15 mouse cellular contexts compared by ENCODE assay signal in genomic region chr7:4122076-4122768, GRCm38 (mm10). TPM values are rescaled to one million over a fixed set of nuclear protein-coding genes. Genes with fewer than 3 reads are reported as not detected.
DNase-seq lines count a peak whose midpoint lies in the region; ATAC-seq and TF ChIP-seq lines count a peak whose summit lies in the region.
"Had no signal": no experiment of that assay in that cellular context is flagged by ENCODE, and none has a peak within 500 bp of the region (broad histone marks: within the 10 kb centered on the region; RNA-seq: fewer than 3 reads in every experiment).

No protein-coding gene starts in this region.

- no peaks in the 10 kb centered on the region for H3K36me3 ChIP-seq in hindbrain, embryonic 11.5 days (ENCODE audit: control insufficient read depth, insufficient read depth, low read length)
- 0 out of 2 replicates have a peak, but pooled peaks cover 4% of the 10 kb centered on the region for H3K36me3 ChIP-seq in midbrain, postnatal 0 days (ENCODE audit: insufficient read depth, low read length)

- peak; percentile 40 for DNase-seq in cerebellum, adult 9-11 months
- peak; percentile 42 for DNase-seq in brain, embryonic 14.5 days (ENCODE audit: low read depth)
- DNase-seq in hindbrain, embryonic 11.5 days (ENCODE audit: low spot score), result no peak
- DNase-seq in midbrain, postnatal 0 days (ENCODE audit: low spot score), result no peak
- no peak for DNase-seq in kidney, adult 18-20 months
- no peak for DNase-seq in embryo, embryonic 10 days (ENCODE audit: low spot score)
- no peak for DNase-seq in layer of hippocampus, adult 11-12 months (ENCODE audit: low spot score)
- DNase-seq: adrenal gland, postnatal 10 days; B cell, adult 2 months; heart, adult 18-20 months; kidney, postnatal 36 days; lung, embryonic 14.5 days; thymus, postnatal 14 days had no signal

- peak overlapping the region; percentile 24 for H3K9ac ChIP-seq in hindbrain, embryonic 11.5 days (ENCODE audit: low read depth, low read length)
- H3K9ac ChIP-seq in midbrain, postnatal 0 days (replicated peaks; ENCODE audit: low read length, poor library complexity, severe bottlenecking), result peak overlapping the region; percentile 33; the same call in 1 of the 2 replicates
- H3K9ac ChIP-seq: lung, embryonic 14.5 days had no signal

- no peak for ATAC-seq in cerebellum, adult (ENCODE audit: insufficient number of reproducible peaks, low FRiP score, low TSS enrichment)
- no peak for ATAC-seq in hindbrain, embryonic 11.5 days (ENCODE audit: low FRiP score)
- ATAC-seq in midbrain, postnatal 0 days (ENCODE audit: low FRiP score), result no peak

- peak overlapping the region; percentile 63 for H3K4me2 ChIP-seq in hindbrain, embryonic 11.5 days (replicated peaks; ENCODE audit: low read depth, low read length)
- H3K4me2 ChIP-seq in midbrain, postnatal 0 days (ENCODE audit: low read depth, low read length, poor library complexity, severe bottlenecking), result peak overlapping the region; percentile 81
- H3K4me2 ChIP-seq: lung, embryonic 14.5 days had no signal

- TF ChIP-seq POLR2A in brain, embryonic 14.5 days (IDR thresholded peaks at IDR 0.05; ENCODE audit: borderline replicate concordance, extremely low read depth, insufficient read depth, insufficient read length, poor library complexity, severe bottlenecking), result no peak

- no peak for TF ChIP-seq CTCF in brain, embryonic 14.5 days (IDR thresholded peaks at IDR 0.05; ENCODE audit: borderline replicate concordance, extremely low read depth, insufficient read depth, insufficient read length)
- no peak for TF ChIP-seq CTCF in midbrain, postnatal 0 days (IDR thresholded peaks at IDR 0.05)

- H3K27me3 ChIP-seq in hindbrain, embryonic 11.5 days (ENCODE audit: control insufficient read depth, insufficient read depth, low read length), result no peaks in the 10 kb centered on the region
- H3K27me3 ChIP-seq in midbrain, postnatal 0 days (ENCODE audit: insufficient read depth, low read length), result no peaks in the 10 kb centered on the region

- H3K4me1 ChIP-seq in hindbrain, embryonic 11.5 days (replicated peaks; ENCODE audit: control insufficient read depth, insufficient read depth, low read length), result peaks cover 12% of the 10 kb centered on the region
- H3K4me1 ChIP-seq in midbrain, postnatal 0 days (ENCODE audit: insufficient read depth, low read length), result peaks cover 17% of the 10 kb centered on the region

- H3K4me3 ChIP-seq in hindbrain, embryonic 11.5 days (ENCODE audit: low read depth, low read length), result no peak overlapping the region
- H3K4me3 ChIP-seq in midbrain, postnatal 0 days (ENCODE audit: low read depth, low read length), result peak overlapping the region; percentile 10; the same call in 1 of the 2 replicates

- no peaks in the 10 kb centered on the region for H3K9me3 ChIP-seq in hindbrain, embryonic 11.5 days (ENCODE audit: control insufficient read depth, low read length)
- no peaks in the 10 kb centered on the region for H3K9me3 ChIP-seq in midbrain, postnatal 0 days (ENCODE audit: low read length)

- WGBS in hindbrain, embryonic 11.5 days, result 52% methylated on average over 11 of the region's 11 CpGs
- WGBS in midbrain, postnatal 0 days, result 33% methylated on average over 11 of the region's 11 CpGs

- peak overlapping the region; percentile 94 for H3K27ac ChIP-seq in hindbrain, embryonic 11.5 days (ENCODE audit: low read depth, low read length)
- H3K27ac ChIP-seq in midbrain, postnatal 0 days (ENCODE audit: low read depth, low read length), result peak overlapping the region; percentile 83

RNA-seq across cellular contexts. Expression of gene Ttyh1, which starts 3.0 kb away (rescaled TPM):
- 239 and 253 TPM in 2 replicates for polyA plus RNA-seq in brain, embryonic 14.5 days (2012; rRNA removed)
- polyA plus RNA-seq in hindbrain, embryonic 11.5 days (2014; fragmentation: Nextera tagmentation; extraction: Ambion mirVana), result 61.0 and 66.6 TPM in 2 replicates
- 433 and 742 TPM in 2 replicates for total RNA-seq in midbrain, postnatal 0 days (2014; rRNA removed)
- polyA plus RNA-seq in midbrain, postnatal 0 days (2015; fragmentation: Nextera tagmentation; extraction: Ambion mirVana), result 186 and 226 TPM in 2 replicates

RNA-seq across cellular contexts. Expression of gene Leng8, which starts 14.6 kb away (rescaled TPM):
- 501 and 507 TPM in 2 replicates for polyA plus RNA-seq in brain, embryonic 14.5 days (2012; rRNA removed)
- 45.3 and 54.4 TPM in 2 replicates for polyA plus RNA-seq in hindbrain, embryonic 11.5 days (2014; fragmentation: Nextera tagmentation; extraction: Ambion mirVana)
- 176 and 253 TPM in 2 replicates for total RNA-seq in midbrain, postnatal 0 days (2014; rRNA removed)
- polyA plus RNA-seq in midbrain, postnatal 0 days (2015; fragmentation: Nextera tagmentation; extraction: Ambion mirVana), result 52.7 and 64.1 TPM in 2 replicates

RNA-seq across cellular contexts. Expression of gene Leng9, which starts 28.0 kb away (rescaled TPM):
- 4.6 and 5.0 TPM in 2 replicates for polyA plus RNA-seq in brain, embryonic 14.5 days (2012; rRNA removed)
- 1.9 TPM in 2 replicates for polyA plus RNA-seq in hindbrain, embryonic 11.5 days (2014; fragmentation: Nextera tagmentation; extraction: Ambion mirVana)
- total RNA-seq in midbrain, postnatal 0 days (2014; rRNA removed), result 3.3 and 4.9 TPM in 2 replicates
- 4.7 and 5.3 TPM in 2 replicates for polyA plus RNA-seq in midbrain, postnatal 0 days (2015; fragmentation: Nextera tagmentation; extraction: Ambion mirVana)

RNA-seq across cellular contexts. Expression of gene Cdc42ep5, which starts 42.4 kb away (rescaled TPM):
- polyA plus RNA-seq in brain, embryonic 14.5 days (2012; rRNA removed), result 8.8 and 9.7 TPM in 2 replicates
- polyA plus RNA-seq in hindbrain, embryonic 11.5 days (2014; fragmentation: Nextera tagmentation; extraction: Ambion mirVana), result 19.9 and 20.7 TPM in 2 replicates
- 6.6 and 9.7 TPM in 2 replicates for total RNA-seq in midbrain, postnatal 0 days (2014; rRNA removed)
- polyA plus RNA-seq in midbrain, postnatal 0 days (2015; fragmentation: Nextera tagmentation; extraction: Ambion mirVana), result 8.3 and 8.5 TPM in 2 replicates
- total RNA-seq: hematopoietic stem cell, adult 5-6 weeks had no signal

RNA-seq across cellular contexts. Expression of gene Lair1, which starts 59.2 kb away (rescaled TPM):
- polyA plus RNA-seq in brain, embryonic 14.5 days (2012; rRNA removed), result 3.7 TPM in 2 replicates
- 2.6 and 3.0 TPM in 2 replicates for polyA plus RNA-seq in hindbrain, embryonic 11.5 days (2014; fragmentation: Nextera tagmentation; extraction: Ambion mirVana)
- 3.4 and 6.5 TPM in 2 replicates for total RNA-seq in midbrain, postnatal 0 days (2014; rRNA removed)
- polyA plus RNA-seq in midbrain, postnatal 0 days (2015; fragmentation: Nextera tagmentation; extraction: Ambion mirVana), result 2.4 and 4.2 TPM in 2 replicates

Comparison
In these comparisons a context has a peak if more than half of its experiments do, and no peak if none do; other contexts are left out.
1. DNase-seq: peak in cerebellum, adult 9-11 months (single experiment) and brain, embryonic 14.5 days (single experiment); none in hindbrain, embryonic 11.5 days (single experiment), midbrain, postnatal 0 days (single experiment), kidney, adult 18-20 months (single experiment), embryo, embryonic 10 days (single experiment) and layer of hippocampus, adult 11-12 months (single experiment).